Mouse (Mus musculus): ENCODE measurements around the gene Adam8. TPM values are rescaled to one million over a fixed set of nuclear protein-coding genes. Genes with fewer than 3 reads are reported as not detected.
A peak's percentile ranks its signal among the peaks of the same experiment; 100 is the strongest.

Gene Adam8
- polyA plus RNA-seq, 1 experiment from 2014 or later: 2.9 TPM

- Histone ChIP-seq H3K36me3 (peaks cover 78% of the 10 kb centered on the region), H3K4me3 (no peak overlapping the region), H3K9me3 (no peaks in the 10 kb centered on the region), H3K4me1 (replicated peaks) (no peaks in the 10 kb centered on the region), H3K4me2 (no peak overlapping the region), H3K9ac (no peak overlapping the region), H3K27me3 (no peaks in the 10 kb centered on the region), H3K27ac (replicated peaks) (no peak overlapping the region)
- no peak for ATAC-seq (ENCODE audit: low FRiP score, low read depth)
- WGBS: 69% methylated on average over 12 of the region's 12 CpGs
Measured at GRCm38 (mm10) chr7:140001086-140001740, 8.9 kb upstream of the Adam8 start.

- 94% methylated on average over 13 of the region's 13 CpGs for WGBS
- no peak overlapping the region for H3K27ac ChIP-seq (replicated peaks)
- H3K4me3 ChIP-seq: no peak overlapping the region
- peaks cover 66% of the 10 kb centered on the region for H3K36me3 ChIP-seq
- H3K9ac ChIP-seq: no peak overlapping the region
- no peaks in the 10 kb centered on the region for H3K27me3 ChIP-seq
- H3K4me2 ChIP-seq: no peak overlapping the region
- H3K9me3 ChIP-seq: no peaks in the 10 kb centered on the region
- no peak for ATAC-seq (ENCODE audit: low FRiP score, low read depth)
- no peaks in the 10 kb centered on the region for H3K4me1 ChIP-seq (replicated peaks)
Measured at GRCm38 (mm10) chr7:139998691-139999350, 6.5 kb upstream of the Adam8 start.

GRCm38 (mm10) chr7:139994676-139995075 is 2.3 kb upstream of the Adam8 start:
- Histone ChIP-seq H3K4me1 (replicated peaks) (no peaks in the 10 kb centered on the region), H3K27me3 (no peaks in the 10 kb centered on the region), H3K9me3 (no peaks in the 10 kb centered on the region), H3K27ac (replicated peaks) (no peak overlapping the region), H3K9ac (no peak overlapping the region), H3K4me3 (no peak overlapping the region), H3K36me3 (peaks cover 44% of the 10 kb centered on the region), H3K4me2 (no peak overlapping the region)
- no peak for ATAC-seq (ENCODE audit: low FRiP score, low read depth)
- 40% methylated on average over 3 of the region's 3 CpGs for WGBS

- Histone ChIP-seq H3K27ac (replicated peaks) (no peak overlapping the region), H3K4me2 (no peak overlapping the region), H3K4me1 (replicated peaks) (no peaks in the 10 kb centered on the region), H3K4me3 (no peak overlapping the region), H3K9me3 (no peaks in the 10 kb centered on the region), H3K36me3 (peaks cover 39% of the 10 kb centered on the region), H3K9ac (no peak overlapping the region), H3K27me3 (no peaks in the 10 kb centered on the region)
- ATAC-seq (ENCODE audit: low FRiP score, low read depth): no peak
- 85% methylated on average over 4 of the region's 4 CpGs for WGBS
Measured at GRCm38 (mm10) chr7:139994202-139994601, 1.8 kb upstream of the Adam8 start.

- Histone ChIP-seq H3K9me3 (no peaks in the 10 kb centered on the region), H3K27me3 (no peaks in the 10 kb centered on the region), H3K4me1 (replicated peaks) (no peaks in the 10 kb centered on the region), H3K4me3 (no peak overlapping the region), H3K27ac (replicated peaks) (no peak overlapping the region), H3K9ac (no peak overlapping the region), H3K4me2 (no peak overlapping the region), H3K36me3 (peaks cover 32% of the 10 kb centered on the region)
- WGBS: 95% methylated on average over 6 of the region's 6 CpGs
- no peak for ATAC-seq (ENCODE audit: low FRiP score, low read depth)
Measured at GRCm38 (mm10) chr7:139993532-139993931, 1.2 kb upstream of the Adam8 start.

- WGBS: 76% methylated on average over 8 of the region's 8 CpGs
- ATAC-seq (ENCODE audit: low FRiP score, low read depth): no peak
- no peaks in the 10 kb centered on the region for H3K27me3 ChIP-seq
- no peak overlapping the region for H3K4me2 ChIP-seq
- H3K9me3 ChIP-seq: no peaks in the 10 kb centered on the region
- H3K4me3 ChIP-seq: no peak overlapping the region
- no peak overlapping the region for H3K9ac ChIP-seq
- H3K27ac ChIP-seq (replicated peaks): no peak overlapping the region
- H3K36me3 ChIP-seq: peaks cover 7% of the 10 kb centered on the region; the same call in 1 of the 2 replicates
- H3K4me1 ChIP-seq (replicated peaks): no peaks in the 10 kb centered on the region
Measured at GRCm38 (mm10) chr7:139990864-139991394, 1.4 kb downstream of the Adam8 start.

GRCm38 (mm10) chr7:139988272-139988671 is 4.1 kb downstream of the Adam8 start:
- no peaks in the 10 kb centered on the region for H3K4me1 ChIP-seq (replicated peaks)
- no peaks in the 10 kb centered on the region for H3K27me3 ChIP-seq
- no peak overlapping the region for H3K9ac ChIP-seq
- 89% methylated on average over 9 of the region's 9 CpGs for WGBS
- H3K4me2 ChIP-seq: no peak overlapping the region
- no peak overlapping the region for H3K27ac ChIP-seq (replicated peaks)
- H3K36me3 ChIP-seq: no peaks in the 10 kb centered on the region
- no peak overlapping the region for H3K4me3 ChIP-seq
- ATAC-seq (ENCODE audit: low FRiP score, low read depth): no peak
- H3K9me3 ChIP-seq: no peaks in the 10 kb centered on the region

GRCm38 (mm10) chr7:139984505-139984904 is 7.9 kb downstream of the Adam8 start:
- no peak for ATAC-seq (ENCODE audit: low FRiP score, low read depth)
- Histone ChIP-seq H3K36me3 (no peaks in the 10 kb centered on the region), H3K27ac (replicated peaks) (no peak overlapping the region), H3K4me2 (no peak overlapping the region), H3K4me3 (no peak overlapping the region), H3K27me3 (no peaks in the 10 kb centered on the region), H3K9ac (no peak overlapping the region), H3K4me1 (replicated peaks) (peaks cover under 1% of the 10 kb centered on the region; the same call in 1 of the 2 replicates), H3K9me3 (no peaks in the 10 kb centered on the region)
- WGBS: 91% methylated on average over 11 of the region's 11 CpGs

GRCm38 (mm10) chr7:139982058-139982457 is 10.3 kb downstream of the Adam8 start:
- 92% methylated on average over 11 of the region's 11 CpGs for WGBS
- no peak overlapping the region for H3K9ac ChIP-seq
- H3K27ac ChIP-seq (replicated peaks): no peak overlapping the region
- no peak overlapping the region for H3K4me3 ChIP-seq
- no peak for ATAC-seq (ENCODE audit: low FRiP score, low read depth)
- no peaks in the 10 kb centered on the region for H3K36me3 ChIP-seq
- no peaks in the 10 kb centered on the region for H3K9me3 ChIP-seq
- H3K4me1 ChIP-seq (replicated peaks): peaks cover 13% of the 10 kb centered on the region
- H3K4me2 ChIP-seq: no peak overlapping the region
- no peaks in the 10 kb centered on the region for H3K27me3 ChIP-seq

GRCm38 (mm10) chr7:139980778-139981177 is 11.6 kb downstream of the Adam8 start:
- no peak for ATAC-seq (ENCODE audit: low FRiP score, low read depth)
- Histone ChIP-seq H3K9me3 (no peaks in the 10 kb centered on the region), H3K27ac (replicated peaks) (no peak overlapping the region), H3K27me3 (no peaks in the 10 kb centered on the region), H3K4me3 (no peak overlapping the region), H3K9ac (no peak overlapping the region), H3K36me3 (no peaks in the 10 kb centered on the region), H3K4me2 (no peak overlapping the region), H3K4me1 (replicated peaks) (peaks cover 13% of the 10 kb centered on the region)
- WGBS: 66% methylated on average over 3 of the region's 3 CpGs

GRCm38 (mm10) chr7:139979011-139979719 is 13.2 kb downstream of the Adam8 start:
- Histone ChIP-seq H3K4me1 (replicated peaks) (peaks cover 13% of the 10 kb centered on the region), H3K9me3 (no peaks in the 10 kb centered on the region), H3K27ac (replicated peaks) (peak overlapping the region; percentile 35), H3K4me2 (peak overlapping the region; percentile 59), H3K36me3 (no peaks in the 10 kb centered on the region), H3K4me3 (peak overlapping the region; percentile 44), H3K27me3 (no peaks in the 10 kb centered on the region), H3K9ac (peak overlapping the region; percentile 20)
- WGBS: 40% methylated on average over 13 of the region's 13 CpGs
- ATAC-seq (ENCODE audit: low FRiP score, low read depth): peak; percentile 65; the same call in 1 of the 2 replicates
